Mouse (Mus musculus) limb, embryonic 12.5 days (tissue): ENCODE data around the gene Ctla2b. TPM values are rescaled to one million over a fixed set of nuclear protein-coding genes. Genes with fewer than 3 reads are reported as not detected.
"Not testable (repeated sequence)": the region's sequence is repeated elsewhere in the genome, so short reads cannot be mapped to it uniquely, and the experiment has no call there.

Experiments
- ATAC-seq: fragments of 200-750 bp; cut with Nextera tagmentation; 2 replicates; pipeline ENCODE4 v1.8.0; 2017; ENCODE audit warnings: low read depth, moderate TSS enrichment; ENCODE audit not compliant: insufficient number of reproducible peaks, insufficient read depth, low FRiP score, low TSS enrichment
- H3K27ac ChIP-seq: fragments of 300-500 bp; sonication (generic); 2 replicates; pipeline ENCODE4 v1.5.1; 2016; ENCODE audit warnings: mild to moderate bottlenecking, moderate library complexity
- H3K27me3 ChIP-seq: fragments of 300-500 bp; sonication (generic); 2 replicates; pipeline ENCODE4 v1.6.1; 2016; ENCODE audit warnings: mild to moderate bottlenecking, moderate library complexity
- H3K36me3 ChIP-seq: fragments of 300-500 bp; sonication (generic); 2 replicates; pipeline ENCODE4 v1.6.1; 2016; ENCODE audit warnings: mild to moderate bottlenecking, moderate library complexity
- H3K4me1 ChIP-seq: fragments of 300-500 bp; sonication (generic); replicated peaks from 2 replicates; pipeline ENCODE4 v1.6.1; 2016
- H3K4me2 ChIP-seq: fragments of 300-500 bp; sonication (generic); 2 replicates; pipeline ENCODE4 v1.6.1; 2016; ENCODE audit warnings: mild to moderate bottlenecking, moderate library complexity
- H3K4me3 ChIP-seq: fragments of 300-500 bp; sonication (generic); replicated peaks from 2 replicates; pipeline ENCODE4 v1.5.1; 2016; ENCODE audit warnings: mild to moderate bottlenecking
- H3K9ac ChIP-seq: fragments of 300-500 bp; sonication (generic); replicated peaks from 2 replicates; pipeline ENCODE4 v1.6.1; 2016; ENCODE audit warnings: mild to moderate bottlenecking, moderate library complexity
- H3K9me3 ChIP-seq: fragments of 300-500 bp; sonication (generic); 2 replicates; pipeline ENCODE4 v1.6.1; 2016; ENCODE audit warnings: mild to moderate bottlenecking, moderate library complexity
- WGBS: fragments of 180-500 bp; shearing (Covaris S2); methylation state at CpG from one replicate; pipeline ENCODE4 v1.1.7; 2016; 5-methylcytosine and 5-hydroxymethylcytosine counted together
- polyA plus RNA-seq: library from polyadenylated mRNA; unstranded; fragments of >200 nt; fragmentation: Nextera tagmentation; extraction: Ambion mirVana; gene quantifications from 2 replicates; pipeline ENCODE4 v1.2.1, GENCODE M21; 2016

The Ctla2b gene
- 1.6 and 2.1 TPM in 2 replicates for polyA plus RNA-seq

DNA sequence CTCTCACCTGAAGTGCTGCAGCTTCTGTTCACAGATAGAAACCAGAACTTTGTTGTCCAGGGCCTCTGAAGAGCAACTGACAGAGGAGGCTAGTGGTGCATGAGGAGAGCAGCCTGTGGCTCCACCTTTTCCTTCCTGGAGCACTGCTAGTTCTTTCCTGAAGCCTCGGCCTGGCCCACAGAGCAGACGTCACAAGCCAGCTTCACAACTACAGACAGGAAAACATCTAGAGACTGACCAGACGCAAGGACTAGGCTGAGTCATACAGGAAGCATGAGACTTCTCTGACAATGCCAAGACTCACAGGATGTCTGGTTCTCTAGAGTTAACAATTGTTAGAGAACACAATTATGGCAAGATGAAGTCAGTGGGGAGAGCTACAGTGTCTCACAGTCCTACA, at the start of gene Ctla2b:
Ctla2b (minus strand) TSS at position 120 of the 400 bp plus-strand sequence.
- Histone ChIP-seq H3K27ac (no peak within 1 kb of the TSS), H3K4me1 (no peaks in the 10 kb centered on the region), H3K9me3 (0 out of 2 replicates have a peak, but pooled peaks cover 3% of the 10 kb centered on the region), H3K27me3 (no peaks in the 10 kb centered on the region), H3K36me3 (no peaks in the 10 kb centered on the region), H3K4me2 (no peak within 1 kb of the TSS), H3K9ac (no peak within 1 kb of the TSS), H3K4me3 (no peak within 1 kb of the TSS)
- WGBS = 75% methylated on average over 3 of the region's 3 CpGs
- no peak for ATAC-seq

DNA sequence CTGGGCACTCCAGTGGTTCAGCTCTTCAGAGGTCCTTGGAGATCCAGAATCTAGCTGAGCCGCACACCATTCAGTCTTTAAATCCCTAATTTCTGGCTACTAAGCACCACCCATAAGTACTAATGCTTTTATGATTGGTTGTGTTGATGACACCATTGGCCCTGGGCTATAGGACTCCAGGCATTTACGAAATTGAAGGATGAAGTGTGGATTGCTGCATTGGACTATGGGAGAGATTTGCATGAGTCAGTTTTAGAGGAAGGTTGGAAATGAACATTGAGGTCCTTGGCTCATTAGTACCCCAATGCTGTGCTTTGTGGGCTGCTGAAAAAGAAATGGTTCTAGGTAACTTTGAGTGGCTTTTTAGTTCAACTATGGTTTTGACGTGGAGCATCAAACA, 44.6 kb upstream of the Ctla2b start, which contains the start of gene Tpbpa:
Tpbpa (minus strand) TSS at position 101 of the 400 bp plus-strand sequence.
- H3K9me3 ChIP-seq, H3K27me3 ChIP-seq, H3K4me3 ChIP-seq, H3K4me2 ChIP-seq, H3K4me1 ChIP-seq, H3K27ac ChIP-seq, H3K9ac ChIP-seq, ATAC-seq, H3K36me3 ChIP-seq: not testable (repeated sequence)
- WGBS = 79% methylated on average over 3 of the region's 3 CpGs

DNA sequence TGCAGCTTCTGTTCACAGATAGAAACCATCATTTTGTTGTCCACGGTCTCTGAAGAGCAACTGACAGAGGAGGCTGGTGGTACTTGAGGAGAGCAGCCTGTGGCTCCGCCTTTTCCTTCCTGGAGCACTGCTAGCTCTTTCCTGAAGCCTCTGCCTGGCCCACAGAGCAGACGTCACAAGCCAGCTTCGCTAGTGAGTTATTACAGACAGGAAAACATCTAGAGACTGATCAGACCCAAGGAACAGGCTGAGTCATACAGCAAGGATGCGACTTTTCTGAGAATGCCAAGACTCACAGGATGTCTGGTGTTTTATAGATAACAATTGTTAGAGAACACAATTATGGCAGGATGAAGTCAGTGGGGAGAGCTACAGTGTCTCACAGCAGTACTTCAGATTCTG, 39.3 kb upstream of the Ctla2b start, which contains the start of the genes Gm49391 and Ctla2a:
Gm49391 (minus strand) TSS at position 72 of the 402 bp plus-strand sequence.
Ctla2a (minus strand) TSS at position 126 of the 402 bp plus-strand sequence.
- Histone ChIP-seq H3K9ac (no peak within 1 kb of the TSS), H3K27me3 (no peaks in the 10 kb centered on the region), H3K27ac (no peak within 1 kb of the TSS), H3K4me3 (no peak within 1 kb of the TSS), H3K4me2 (no peak within 1 kb of the TSS), H3K4me1 (no peaks in the 10 kb centered on the region), H3K9me3 (0 out of 2 replicates have a peak, but pooled peaks cover 4% of the 10 kb centered on the region), H3K36me3 (no peaks in the 10 kb centered on the region)
- no peak for ATAC-seq
- WGBS = 70% methylated on average over 5 of the region's 5 CpGs

DNA sequence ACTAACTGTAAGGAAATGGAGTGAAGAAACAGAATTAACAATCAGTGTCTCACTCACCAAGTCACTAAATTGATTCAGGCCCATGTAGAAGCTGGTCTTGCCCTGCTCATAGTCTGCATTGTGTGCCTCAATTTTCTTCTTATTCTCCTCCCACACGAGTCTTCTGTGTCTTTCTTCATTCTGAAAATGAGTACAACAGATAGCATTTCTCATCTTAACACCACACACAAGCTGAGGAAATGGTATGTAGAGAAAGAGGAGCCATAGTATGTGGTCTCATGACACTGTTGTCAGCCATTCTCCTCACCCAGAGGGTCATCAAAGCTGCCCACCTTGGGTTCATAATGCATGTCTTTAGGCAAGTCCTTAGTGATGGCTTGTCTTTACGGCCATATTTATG, 38.2 kb upstream of the Ctla2b start, which contains the start of gene Gm49393:
Gm49393 (minus strand) TSS at position 101 of the 400 bp plus-strand sequence.
- 71% methylated on average over 2 of the region's 2 CpGs for WGBS

DNA sequence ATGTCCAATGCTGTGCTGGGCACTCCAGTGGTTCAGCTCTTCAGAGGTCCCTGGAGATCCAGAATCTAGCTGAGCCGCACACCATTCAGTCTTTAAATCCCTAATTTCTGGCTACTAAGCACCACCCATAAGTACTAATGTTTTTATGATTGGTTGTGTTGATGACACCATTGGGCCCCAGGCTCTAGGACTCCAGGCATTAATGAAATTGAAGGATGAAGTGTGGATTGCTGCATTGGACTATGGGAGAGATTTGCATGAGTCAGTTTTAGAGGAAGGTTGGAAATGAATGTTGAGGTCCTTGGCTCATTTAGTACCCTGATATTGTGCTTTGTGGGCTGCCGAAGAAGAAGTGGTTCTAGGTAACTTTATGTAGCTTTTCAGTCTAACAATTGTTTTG, 7.5 kb upstream of the Ctla2b start, which contains the start of gene Tpbpb:
Tpbpb (minus strand) TSS at position 101 of the 400 bp plus-strand sequence.
- H3K4me1 ChIP-seq, H3K4me2 ChIP-seq, H3K4me3 ChIP-seq, H3K9ac ChIP-seq, H3K9me3 ChIP-seq, H3K36me3 ChIP-seq, H3K27me3 ChIP-seq, ATAC-seq, H3K27ac ChIP-seq: not testable (repeated sequence)
- WGBS = 87% methylated on average over 2 of the region's 2 CpGs

More for the DNA sequence above, 38.2 kb upstream of the Ctla2b start, which contains the start of gene Gm49393:
- H3K4me2 ChIP-seq, H3K36me3 ChIP-seq, H3K9me3 ChIP-seq, H3K4me3 ChIP-seq, ATAC-seq, H3K27me3 ChIP-seq, H3K4me1 ChIP-seq, H3K9ac ChIP-seq, H3K27ac ChIP-seq: not testable (repeated sequence)

DNA sequence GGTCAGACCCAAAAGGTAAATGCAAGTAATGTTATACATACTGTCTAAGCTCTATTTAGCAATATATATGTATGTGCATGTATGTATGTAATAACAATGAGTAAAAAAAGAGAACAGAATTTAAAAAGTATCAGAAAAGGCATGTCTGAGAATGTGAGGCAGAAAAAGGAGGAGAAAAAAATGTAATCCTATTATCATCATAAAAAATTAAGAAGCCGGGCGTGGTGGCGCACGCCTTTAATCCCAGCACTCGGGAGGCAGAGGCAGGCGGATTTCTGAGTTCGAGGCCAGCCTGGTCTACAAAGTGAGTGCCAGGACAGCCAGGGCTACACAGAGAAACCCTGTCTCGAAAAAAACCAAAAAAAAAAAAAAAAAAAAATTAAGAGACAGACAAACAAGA, 453 bp downstream of the Ctla2b start, which contains the start of gene Gm49392:
Gm49392 (minus strand) TSS at position 101 of the 400 bp plus-strand sequence.
- H3K4me3 ChIP-seq, H3K27ac ChIP-seq, H3K9ac ChIP-seq, H3K27me3 ChIP-seq, ATAC-seq, H3K9me3 ChIP-seq, H3K36me3 ChIP-seq, H3K4me2 ChIP-seq, H3K4me1 ChIP-seq: not testable (repeated sequence)
- WGBS = 80% methylated on average over 8 of the region's 8 CpGs

DNA sequence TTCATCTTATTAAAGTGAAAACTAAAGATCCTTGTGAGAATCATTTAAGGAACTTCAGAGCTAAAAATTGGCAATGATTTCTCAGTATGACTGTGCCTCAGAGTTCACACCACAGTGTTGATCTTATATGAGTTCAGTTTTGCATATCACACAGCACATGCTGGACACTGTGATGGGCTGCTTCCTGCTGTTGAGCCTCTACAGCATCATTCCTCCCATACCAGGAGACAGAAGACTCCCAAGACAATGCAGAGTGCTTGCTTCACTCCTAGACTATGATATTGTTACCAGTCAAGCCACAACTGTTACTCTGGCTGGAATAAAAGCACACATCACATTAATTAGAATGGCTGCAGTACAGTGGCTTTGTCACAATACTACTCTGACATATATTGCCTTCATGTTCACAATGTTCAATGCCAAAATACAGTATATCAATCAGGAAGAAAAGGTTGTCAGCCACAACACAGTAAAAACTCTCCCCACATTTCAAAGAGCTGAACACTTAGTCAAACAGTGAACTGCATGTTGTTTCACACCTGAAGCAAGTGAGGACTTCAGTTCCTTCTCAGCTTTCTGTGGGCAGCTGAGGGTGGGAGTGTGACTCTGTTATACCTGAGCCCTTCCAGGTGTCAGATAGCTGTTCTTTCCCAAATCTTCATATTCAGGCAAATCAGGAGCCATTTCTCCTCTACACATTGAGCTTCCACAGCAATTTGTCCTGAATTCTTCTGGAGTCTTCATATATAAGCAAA, 1.7 kb downstream of the Ctla2b start:
- Histone ChIP-seq H3K4me2 (no peak overlapping the region), H3K4me1 (no peaks in the 10 kb centered on the region), H3K36me3 (no peaks in the 10 kb centered on the region), H3K9ac (no peak overlapping the region), H3K9me3 (no peaks in the 10 kb centered on the region), H3K27ac (no peak overlapping the region), H3K27me3 (no peaks in the 10 kb centered on the region), H3K4me3 (no peak overlapping the region)
- ATAC-seq = no peak

DNA sequence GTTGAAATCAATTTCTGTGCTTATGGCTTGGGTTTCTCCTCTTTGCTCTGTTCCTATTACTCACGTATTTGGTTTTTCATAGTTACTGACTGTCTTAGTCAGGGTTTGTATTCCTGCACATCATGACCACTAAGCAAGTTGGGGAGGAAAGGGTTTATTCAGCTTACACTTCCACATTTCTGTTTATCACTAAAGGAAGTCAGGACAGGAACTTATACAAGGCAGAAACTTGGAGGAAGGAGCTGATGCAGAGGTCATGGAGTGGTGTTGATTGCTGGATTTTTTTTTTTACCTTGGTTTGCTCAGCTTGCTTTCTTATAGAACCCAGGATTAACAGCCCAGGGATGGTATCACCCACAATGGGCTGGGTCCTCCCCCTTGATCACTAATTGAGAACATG, 4.9 kb downstream of the Ctla2b start:
- H3K27me3 ChIP-seq = no peaks in the 10 kb centered on the region
- H3K27ac ChIP-seq = no peak overlapping the region
- no peak overlapping the region for H3K4me2 ChIP-seq
- WGBS = 94% methylated on average over 1 of the region's 1 CpGs
- no peak for ATAC-seq
- H3K4me3 ChIP-seq = no peak overlapping the region
- H3K4me1 ChIP-seq = no peaks in the 10 kb centered on the region
- no peaks in the 10 kb centered on the region for H3K36me3 ChIP-seq
- H3K9me3 ChIP-seq = no peaks in the 10 kb centered on the region; the same call in 1 of the 2 replicates
- H3K9ac ChIP-seq = no peak overlapping the region

DNA sequence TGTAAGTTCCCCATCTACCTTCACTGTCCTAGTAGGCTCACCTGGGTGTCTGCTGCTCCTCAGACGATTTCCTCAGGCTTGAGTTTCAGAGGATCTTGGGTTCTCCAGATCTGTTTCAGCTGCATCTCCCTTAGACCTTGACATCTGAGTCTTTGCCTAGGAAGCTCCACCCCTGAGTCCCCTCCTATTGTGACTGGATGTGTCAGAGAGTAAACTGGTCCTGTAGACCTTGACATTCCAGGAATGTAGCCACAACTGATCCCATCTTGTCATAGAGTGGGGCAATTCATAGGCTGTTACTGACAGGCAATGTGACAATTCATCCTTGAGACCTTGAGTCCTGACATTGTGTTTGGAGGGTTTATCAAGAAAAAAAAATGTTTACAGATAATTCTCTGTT, 33.0 kb downstream of the Ctla2b start, which contains the start of gene 4930486L24Rik:
4930486L24Rik (minus strand) TSS at position 195 of the 400 bp plus-strand sequence.
- 69% methylated on average over 1 of the region's 1 CpGs for WGBS
- no peak within 1 kb of the TSS for H3K4me3 ChIP-seq
- no peak within 1 kb of the TSS for H3K27ac ChIP-seq
- H3K27me3 ChIP-seq = no peaks in the 10 kb centered on the region
- H3K4me2 ChIP-seq = no peak within 1 kb of the TSS
- no peaks in the 10 kb centered on the region for H3K9me3 ChIP-seq
- H3K36me3 ChIP-seq = no peaks in the 10 kb centered on the region
- ATAC-seq = no peak
- H3K9ac ChIP-seq = no peak within 1 kb of the TSS
- H3K4me1 ChIP-seq = no peaks in the 10 kb centered on the region

DNA sequence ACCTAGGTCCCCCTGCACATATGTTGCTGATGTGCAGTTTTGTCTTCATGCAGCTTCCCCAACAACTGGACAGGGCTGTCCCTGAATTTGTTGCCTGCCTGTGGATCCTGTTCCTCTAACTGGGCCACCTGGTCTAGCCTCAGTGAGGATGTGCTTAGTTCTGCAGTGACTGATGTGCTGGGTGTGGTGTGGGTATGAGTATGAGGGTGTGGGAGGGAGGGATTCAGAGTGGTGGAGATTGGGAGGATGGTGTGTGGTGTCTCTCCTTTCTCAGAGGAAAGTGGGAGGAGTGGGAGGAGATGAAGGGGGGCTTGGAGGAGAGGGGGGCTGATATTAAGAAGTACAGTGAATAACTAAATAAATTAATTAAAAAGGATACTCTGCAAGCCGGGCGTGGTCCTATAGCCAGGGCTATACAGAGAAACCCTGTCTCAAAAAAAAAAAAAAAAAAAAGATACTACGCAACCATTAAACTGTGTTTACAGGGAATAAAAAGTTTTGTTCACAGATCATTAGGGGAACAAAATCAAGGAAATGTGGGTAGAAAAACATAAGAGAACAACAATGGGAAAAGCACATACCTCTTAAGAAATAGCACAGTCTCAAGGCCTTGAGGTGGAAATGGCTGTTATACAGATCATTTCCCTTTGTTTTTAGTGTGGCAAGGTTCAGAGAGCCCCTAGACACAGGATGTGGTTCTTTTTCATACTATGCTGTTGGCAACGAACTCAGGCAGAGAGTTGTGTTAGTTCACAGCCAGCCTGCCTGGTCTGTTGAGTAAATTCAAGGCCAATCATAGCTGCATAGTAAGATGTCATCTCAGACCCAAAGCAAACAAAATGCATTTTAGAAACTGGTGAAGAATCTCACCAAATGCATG, 48.8 kb downstream of the Ctla2b start:
- Histone ChIP-seq H3K27ac (no peak overlapping the region), H3K27me3 (no peaks in the 10 kb centered on the region), H3K4me1 (no peaks in the 10 kb centered on the region), H3K9me3 (no peaks in the 10 kb centered on the region), H3K4me3 (no peak overlapping the region), H3K9ac (no peak overlapping the region), H3K4me2 (no peak overlapping the region), H3K36me3 (no peaks in the 10 kb centered on the region)
- no peak for ATAC-seq
- 82% methylated on average over 4 of the region's 4 CpGs for WGBS
